Comparison of ENCODE assay signal across 12 mouse cellular contexts in the genomic region with DNA sequence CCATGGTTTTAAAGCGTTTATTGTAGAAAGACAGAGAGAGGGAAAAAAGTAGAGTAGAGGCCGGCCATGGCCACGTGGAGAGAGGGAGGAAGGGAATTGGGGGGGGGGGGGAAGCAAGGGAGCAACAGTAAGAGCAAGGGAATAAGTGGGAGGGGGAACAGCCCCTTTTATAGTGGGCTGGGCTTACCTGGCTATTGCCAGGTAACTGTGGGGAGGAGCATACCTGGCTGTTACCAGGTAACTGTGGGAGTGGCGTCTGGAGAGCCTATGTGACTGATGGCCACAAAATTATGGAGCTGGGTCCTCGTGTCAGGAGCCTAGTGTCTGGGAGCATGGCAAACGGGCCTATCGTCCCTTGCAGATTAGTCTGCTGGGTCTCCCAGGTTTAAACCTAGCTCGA. TPM values are rescaled to one million over a fixed set of nuclear protein-coding genes. Genes with fewer than 3 reads are reported as not detected.
A peak's percentile ranks its signal among the peaks of the same experiment; 100 is the strongest.
DNase-seq lines count a peak whose midpoint lies in the region; ATAC-seq lines count a peak whose summit lies in the region.
"Had no signal": no experiment of that assay in that cellular context is flagged by ENCODE, and none has a peak within 500 bp of the region (broad histone marks: within the 10 kb centered on the region; RNA-seq: fewer than 3 reads in every experiment).

No protein-coding gene starts in this region.

- DNase-seq in forebrain, embryonic 11.5 days (ENCODE audit: low spot score), result no peak
- DNase-seq in liver, result no peak
- no peak for DNase-seq in ovary, postnatal 36 days (ENCODE audit: low spot score)
- DNase-seq: adrenal gland, postnatal 36 days; cerebellum, adult 9-10 months; kidney, adult 11 months; layer of hippocampus, postnatal 36 days had no signal

- peak overlapping the region; percentile 52; the same call in 1 of the 2 replicates for H3K4me2 ChIP-seq in forebrain, embryonic 11.5 days (ENCODE audit: low read depth, low read length, severe bottlenecking)
- no peak overlapping the region for H3K4me2 ChIP-seq in forebrain, embryonic 15.5 days (replicated peaks)
- peak overlapping the region; percentile 54; the same call in 1 of the 2 replicates for H3K4me2 ChIP-seq in liver, embryonic 12.5 days
- H3K4me2 ChIP-seq in intestine, embryonic 15.5 days (replicated peaks), result peak overlapping the region; percentile 70
- H3K4me2 ChIP-seq in neural tube, embryonic 14.5 days (ENCODE audit: low read depth, low read length), result peak overlapping the region; percentile 32; the same call in 1 of the 2 replicates

- no peaks in the 10 kb centered on the region for H3K4me1 ChIP-seq in forebrain, embryonic 11.5 days (replicated peaks; ENCODE audit: control insufficient read depth, insufficient read depth, low read length)
- H3K4me1 ChIP-seq in forebrain, embryonic 15.5 days, result peaks cover 4% of the 10 kb centered on the region; the same call in 1 of the 2 replicates
- H3K4me1 ChIP-seq in liver, embryonic 12.5 days, result no peaks in the 10 kb centered on the region
- 0 out of 2 replicates have a peak, but pooled peaks cover 5% of the 10 kb centered on the region for H3K4me1 ChIP-seq in intestine, embryonic 15.5 days (replicated peaks)
- no peaks in the 10 kb centered on the region for H3K4me1 ChIP-seq in neural tube, embryonic 14.5 days (ENCODE audit: control insufficient read depth, insufficient read depth, low read length)

- H3K9ac ChIP-seq in forebrain, embryonic 11.5 days (ENCODE audit: low read length), result no peak overlapping the region
- no peak overlapping the region for H3K9ac ChIP-seq in forebrain, embryonic 15.5 days (replicated peaks)
- no peak overlapping the region for H3K9ac ChIP-seq in liver, embryonic 12.5 days
- H3K9ac ChIP-seq in intestine, embryonic 15.5 days, result no peak overlapping the region
- no peak overlapping the region for H3K9ac ChIP-seq in neural tube, embryonic 14.5 days (replicated peaks; ENCODE audit: low read depth, low read length)

- ATAC-seq in forebrain, embryonic 11.5 days (replicated peaks; ENCODE audit: low FRiP score), result no peak
- no peak for ATAC-seq in forebrain, embryonic 15.5 days (replicated peaks)
- ATAC-seq in liver, embryonic 12.5 days, result no peak
- ATAC-seq in intestine, embryonic 15.5 days, result peak; percentile 53; the same call in 1 of the 2 replicates
- no peak for ATAC-seq in neural tube, embryonic 14.5 days (ENCODE audit: low read depth)
- no peak for ATAC-seq in erythroblast, adult 5-6 weeks (replicated peaks; ENCODE audit: low FRiP score, poor library complexity, severe bottlenecking)

- WGBS in forebrain, embryonic 11.5 days, result 45% methylated on average over 8 of the region's 8 CpGs
- WGBS in forebrain, embryonic 15.5 days, result 34% methylated on average over 8 of the region's 8 CpGs
- WGBS in liver, embryonic 12.5 days (ENCODE audit: insufficient replicate concordance), result 45% methylated on average over 8 of the region's 8 CpGs
- WGBS in intestine, embryonic 15.5 days, result 28% methylated on average over 8 of the region's 8 CpGs
- WGBS in neural tube, embryonic 14.5 days, result 38% methylated on average over 8 of the region's 8 CpGs

- no peaks in the 10 kb centered on the region for H3K36me3 ChIP-seq in forebrain, embryonic 11.5 days (ENCODE audit: control insufficient read depth, insufficient read depth, low read length)
- H3K36me3 ChIP-seq in forebrain, embryonic 15.5 days, result no peaks in the 10 kb centered on the region
- no peaks in the 10 kb centered on the region for H3K36me3 ChIP-seq in liver, embryonic 12.5 days
- H3K36me3 ChIP-seq in intestine, embryonic 15.5 days, result no peaks in the 10 kb centered on the region
- no peaks in the 10 kb centered on the region for H3K36me3 ChIP-seq in neural tube, embryonic 14.5 days (ENCODE audit: control insufficient read depth, insufficient read depth, low read length)

- no peak overlapping the region; the same call in 1 of the 2 replicates for H3K4me3 ChIP-seq in forebrain, embryonic 11.5 days (ENCODE audit: low read depth, low read length)
- H3K4me3 ChIP-seq in forebrain, embryonic 15.5 days, result no peak overlapping the region
- H3K4me3 ChIP-seq in liver, embryonic 12.5 days, result no peak overlapping the region
- H3K4me3 ChIP-seq in intestine, embryonic 15.5 days (replicated peaks), result peak overlapping the region; percentile 30
- H3K4me3 ChIP-seq in neural tube, embryonic 14.5 days (ENCODE audit: low read depth, low read length), result no peak overlapping the region

- no peaks in the 10 kb centered on the region; the same call in 1 of the 2 replicates for H3K27me3 ChIP-seq in forebrain, embryonic 11.5 days (ENCODE audit: control insufficient read depth, insufficient read depth, low read length)
- H3K27me3 ChIP-seq in forebrain, embryonic 15.5 days, result peaks cover 9% of the 10 kb centered on the region; the same call in 1 of the 2 replicates
- H3K27me3 ChIP-seq in liver, embryonic 12.5 days (replicated peaks), result peaks cover 54% of the 10 kb centered on the region
- no peaks in the 10 kb centered on the region for H3K27me3 ChIP-seq in intestine, embryonic 15.5 days (replicated peaks)
- no peaks in the 10 kb centered on the region for H3K27me3 ChIP-seq in neural tube, embryonic 14.5 days (ENCODE audit: control insufficient read depth, insufficient read depth, low read length)

- no peak overlapping the region for H3K27ac ChIP-seq in forebrain, embryonic 11.5 days (ENCODE audit: low read depth, low read length)
- no peak overlapping the region for H3K27ac ChIP-seq in forebrain, embryonic 15.5 days (replicated peaks)
- H3K27ac ChIP-seq in liver, embryonic 12.5 days, result no peak overlapping the region
- no peak overlapping the region for H3K27ac ChIP-seq in intestine, embryonic 15.5 days
- no peak overlapping the region for H3K27ac ChIP-seq in neural tube, embryonic 14.5 days (ENCODE audit: low read depth, low read length)

- no peaks in the 10 kb centered on the region for H3K9me3 ChIP-seq in forebrain, embryonic 11.5 days (ENCODE audit: control insufficient read depth, low read length)
- H3K9me3 ChIP-seq in forebrain, embryonic 15.5 days, result no peaks in the 10 kb centered on the region
- no peaks in the 10 kb centered on the region for H3K9me3 ChIP-seq in liver, embryonic 12.5 days (replicated peaks)
- H3K9me3 ChIP-seq in intestine, embryonic 15.5 days, result no peaks in the 10 kb centered on the region
- H3K9me3 ChIP-seq in neural tube, embryonic 14.5 days (ENCODE audit: control insufficient read depth, low read length), result no peaks in the 10 kb centered on the region

RNA-seq across cellular contexts. Expression of a gene that starts 18.2 kb away (rescaled TPM):
- 0.35 and 0.56 TPM in 2 replicates for polyA plus RNA-seq in forebrain, embryonic 11.5 days (2014; fragmentation: Nextera tagmentation; extraction: Ambion mirVana)
- polyA plus RNA-seq in forebrain, embryonic 15.5 days (2015; fragmentation: Nextera tagmentation; extraction: Ambion mirVana), result 1.2 TPM in 2 replicates
- 0.18 and 0.29 TPM in 2 replicates for polyA plus RNA-seq in liver, embryonic 12.5 days (2016; fragmentation: Nextera tagmentation; extraction: Ambion mirVana)
- polyA plus RNA-seq in intestine, embryonic 15.5 days (2015; fragmentation: Nextera tagmentation; extraction: Ambion mirVana), result 1.1 and 1.5 TPM in 2 replicates
- 0.81 and 1.5 TPM in 2 replicates for polyA plus RNA-seq in neural tube, embryonic 14.5 days (2014; fragmentation: Nextera tagmentation; extraction: Ambion mirVana)
- total RNA-seq in erythroblast, adult 5-6 weeks (2015; ENCODE audit: low replicate concordance), result not detected in 2 replicates
- total RNA-seq in erythroblast, adult 5-6 weeks (2017; ENCODE audit: low replicate concordance), result not detected in 2 replicates
- total RNA-seq: adrenal gland, postnatal 36 days had no signal

RNA-seq across cellular contexts. Expression of a gene that starts 31.6 kb away (rescaled TPM):
- polyA plus RNA-seq in forebrain, embryonic 11.5 days (2014; fragmentation: Nextera tagmentation; extraction: Ambion mirVana), result 4.4 and 4.5 TPM in 2 replicates
- 4.5 and 5.7 TPM in 2 replicates for polyA plus RNA-seq in forebrain, embryonic 15.5 days (2015; fragmentation: Nextera tagmentation; extraction: Ambion mirVana)
- 2.1 and 2.9 TPM in 2 replicates for polyA plus RNA-seq in liver, embryonic 12.5 days (2016; fragmentation: Nextera tagmentation; extraction: Ambion mirVana)
- 10.1 and 11.9 TPM in 2 replicates for polyA plus RNA-seq in intestine, embryonic 15.5 days (2015; fragmentation: Nextera tagmentation; extraction: Ambion mirVana)
- 4.7 and 5.7 TPM in 2 replicates for polyA plus RNA-seq in neural tube, embryonic 14.5 days (2014; fragmentation: Nextera tagmentation; extraction: Ambion mirVana)
- 0.42 and 4.4 TPM in 2 replicates for total RNA-seq in erythroblast, adult 5-6 weeks (2015; ENCODE audit: low replicate concordance)
- 0.68 and 1.8 TPM in 2 replicates for total RNA-seq in erythroblast, adult 5-6 weeks (2017; ENCODE audit: low replicate concordance)
